Mouse (Mus musculus) erythroblast, embryonic 14.5 days (primary cell): ENCODE results near the gene Nsd1.

Experiments
- GATA1 ChIP-seq: IDR thresholded peaks from 2 replicates; pipeline ENCODE4 v1.6.1; 2012; ENCODE audit warnings: low read length, inconsistent platforms, mixed read lengths
- TAL1 ChIP-seq: IDR thresholded peaks from 3 replicates; pipeline ENCODE4 v1.6.1; 2012; ENCODE audit warnings: low read length, inconsistent platforms, mixed read lengths

DNA sequence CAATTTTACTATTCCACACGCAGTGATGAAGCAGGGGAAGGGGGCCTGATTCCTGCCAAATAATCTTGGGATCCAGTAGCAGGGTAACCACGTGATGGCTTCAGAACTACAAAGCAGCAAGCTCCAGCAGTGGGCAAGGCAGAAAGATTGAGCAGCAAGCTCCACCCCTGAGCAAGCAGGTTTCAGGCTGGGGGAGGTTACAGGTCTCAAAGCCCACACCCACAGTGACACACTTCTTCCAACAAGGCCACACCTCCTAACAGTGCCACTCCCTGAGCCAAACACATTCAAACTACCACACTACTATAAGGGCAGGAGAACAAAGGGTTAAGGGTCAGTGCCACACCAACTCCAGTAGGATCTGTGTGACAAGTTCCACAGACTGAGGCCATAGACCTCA, 129.7 kb downstream of the Nsd1 start:
- TF ChIP-seq GATA1, result no peak
- no peak for TF ChIP-seq TAL1
